ENCODE assay signal across 21 mouse cellular contexts in the genomic region with DNA sequence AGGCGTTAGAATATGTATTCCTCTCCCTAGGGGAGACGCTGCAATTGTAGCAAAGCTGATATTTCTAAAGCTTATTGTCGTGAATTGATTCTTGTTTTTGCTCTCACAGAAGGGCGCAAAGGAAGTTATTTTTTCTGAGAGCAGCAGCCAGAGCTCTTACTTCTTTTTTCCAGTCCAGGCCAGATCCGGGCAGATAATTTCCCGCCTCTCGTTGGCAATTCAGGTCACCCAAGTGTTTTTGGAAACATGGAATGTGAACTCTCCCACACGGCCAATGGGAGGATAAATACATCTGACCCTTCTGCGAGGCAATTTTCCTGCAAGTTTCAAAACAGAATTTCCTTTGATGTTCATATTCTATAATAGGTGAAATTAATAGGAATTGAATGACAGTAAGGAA.
DNase-seq lines count a peak whose midpoint lies in the region; ATAC-seq and TF ChIP-seq lines count a peak whose summit lies in the region.
"Had no signal": no experiment of that assay in that cellular context is flagged by ENCODE, and none has a peak within 500 bp of the region (broad histone marks: within the 10 kb centered on the region; RNA-seq: fewer than 3 reads in every experiment).

No protein-coding gene starts in this region.

- no peak overlapping the region for H3K4me2 ChIP-seq in lung, embryonic 14.5 days
- H3K4me2 ChIP-seq: embryonic facial prominence, embryonic 13.5 days; forebrain, embryonic 12.5 days; heart, embryonic 11.5 days; midbrain, embryonic 11.5 days had no signal

- no peak overlapping the region for H3K9ac ChIP-seq in lung, embryonic 14.5 days
- H3K9ac ChIP-seq: embryonic facial prominence, embryonic 13.5 days; forebrain, embryonic 12.5 days had no signal

- H3K4me1 ChIP-seq in lung, embryonic 14.5 days (ENCODE audit: insufficient read depth), result no peaks in the 10 kb centered on the region
- H3K4me1 ChIP-seq in embryonic facial prominence, embryonic 10.5 days, result no peaks in the 10 kb centered on the region
- H3K4me1 ChIP-seq: embryonic facial prominence, embryonic 13.5 days; forebrain, embryonic 12.5 days had no signal

- ATAC-seq in lung, embryonic 14.5 days (ENCODE audit: insufficient read depth), result no peak
- ATAC-seq in megakaryocyte-erythroid progenitor cell, adult 5-6 weeks (replicated peaks; ENCODE audit: low FRiP score, low TSS enrichment, poor library complexity, severe bottlenecking), result no peak
- ATAC-seq: hindbrain, postnatal 0 days; intestine, embryonic 16.5 days; lung, postnatal 0 days had no signal

- TF ChIP-seq CTCF in lung, embryonic 14.5 days (IDR thresholded peaks at IDR 0.05; ENCODE audit: low read depth), result no peak

- H3K27me3 ChIP-seq in lung, embryonic 14.5 days (ENCODE audit: insufficient read depth, low read length), result no peaks in the 10 kb centered on the region
- no peaks in the 10 kb centered on the region for H3K27me3 ChIP-seq in embryonic facial prominence, embryonic 10.5 days (replicated peaks; ENCODE audit: low read depth, poor library complexity, severe bottlenecking)
- H3K27me3 ChIP-seq: embryonic facial prominence, embryonic 13.5 days; forebrain, embryonic 12.5 days had no signal

- 0 out of 2 replicates have a peak, but pooled peaks cover 5% of the 10 kb centered on the region for H3K36me3 ChIP-seq in lung, embryonic 14.5 days (ENCODE audit: insufficient read depth)
- no peaks in the 10 kb centered on the region for H3K36me3 ChIP-seq in embryonic facial prominence, embryonic 10.5 days (replicated peaks)
- H3K36me3 ChIP-seq: forebrain, embryonic 12.5 days had no signal

- H3K9me3 ChIP-seq in lung, embryonic 14.5 days (ENCODE audit: low read depth, low read length), result no peaks in the 10 kb centered on the region
- H3K9me3 ChIP-seq in embryonic facial prominence, embryonic 10.5 days, result no peaks in the 10 kb centered on the region
- H3K9me3 ChIP-seq: embryonic facial prominence, embryonic 13.5 days; forebrain, embryonic 12.5 days had no signal

- no peak overlapping the region for H3K27ac ChIP-seq in lung, embryonic 14.5 days (ENCODE audit: low read depth)
- no peak overlapping the region for H3K27ac ChIP-seq in embryonic facial prominence, embryonic 10.5 days (replicated peaks)
- H3K27ac ChIP-seq: embryonic facial prominence, embryonic 13.5 days; forebrain, embryonic 12.5 days; hindbrain, postnatal 0 days had no signal

- DNase-seq in embryo, embryonic 10.5 days (ENCODE audit: low spot score), result peak; percentile 28
- DNase-seq in embryo, embryonic 9.5 days (ENCODE audit: extremely low spot score), result no peak
- DNase-seq in lung, embryonic 14.5 days, result peak; percentile 10
- no peak for DNase-seq in lung, postnatal 14 days
- DNase-seq in embryonic facial prominence, embryonic 10.5 days (ENCODE audit: low spot score), result peak; percentile 22
- DNase-seq in kidney, postnatal 25 days, result peak; percentile 42 to 59
- DNase-seq in adrenal gland, adult 2 months, result no peak
- DNase-seq: adrenal gland, postnatal 14 days; cerebellum, adult 9-11 months; gastrocnemius, postnatal 14 days; heart, adult 11 months; layer of hippocampus, postnatal 36 days had no signal

- 60% methylated on average over 9 of the region's 9 CpGs for WGBS in lung, embryonic 14.5 days
- 68% methylated on average over 9 of the region's 9 CpGs for WGBS in embryonic facial prominence, embryonic 10.5 days

- H3K4me3 ChIP-seq in lung, embryonic 14.5 days (ENCODE audit: low read depth, low read length), result no peak overlapping the region
- H3K4me3 ChIP-seq in embryonic facial prominence, embryonic 10.5 days, result no peak overlapping the region
- H3K4me3 ChIP-seq: embryonic facial prominence, embryonic 13.5 days; erythroblast, embryonic 14.5 days; forebrain, embryonic 12.5 days had no signal

Comparison
In these comparisons a context has a peak if more than half of its experiments do, and no peak if none do; other contexts are left out.
1. DNase-seq: peak in embryo, embryonic 10.5 days (single experiment), lung, embryonic 14.5 days (single experiment), embryonic facial prominence, embryonic 10.5 days (single experiment) and kidney, postnatal 25 days (2 of 2); none in embryo, embryonic 9.5 days (single experiment), lung, postnatal 14 days (single experiment) and adrenal gland, adult 2 months (single experiment).